Mouse (Mus musculus): Measurements from ENCODE around the gene Nbeal1.

DNA sequence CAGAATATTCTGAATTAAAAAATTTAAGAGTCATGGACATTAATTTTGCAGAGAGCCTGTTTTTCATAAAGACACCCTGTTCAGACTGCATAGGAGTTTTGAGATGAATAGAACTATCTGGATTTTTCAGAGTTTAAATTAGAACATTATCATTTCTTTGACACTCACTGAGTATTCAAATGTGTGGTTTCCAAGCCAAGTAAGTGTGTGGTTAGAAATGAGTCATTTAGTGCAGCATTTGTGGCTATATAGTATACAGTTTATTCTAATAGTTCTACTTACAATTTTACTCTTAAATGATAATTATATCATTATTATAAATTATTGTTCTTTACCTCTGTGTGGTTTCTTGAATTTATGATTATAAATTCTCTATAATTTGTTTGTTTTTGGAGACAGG is 60.0 kb downstream of the Nbeal1 start:
- TF ChIP-seq FLI1 (IDR thresholded peaks at IDR 0.05; ENCODE audit: low read length) (no peak), GATA1 (IDR thresholded peaks at IDR 0.05; ENCODE audit: borderline replicate concordance, low read length) (no peak)

All from megakaryocyte, embryonic 14.5 days (primary cell).